Mouse (Mus musculus) layer of hippocampus, adult 11-12 months (tissue): ENCODE results near the gene Defb43.

Source experiments
- DNase-seq: peaks from one replicate; pipeline ENCODE4 v3.0.0; 2022; ENCODE audit warnings: low spot score

Defb43 gene

DNA sequence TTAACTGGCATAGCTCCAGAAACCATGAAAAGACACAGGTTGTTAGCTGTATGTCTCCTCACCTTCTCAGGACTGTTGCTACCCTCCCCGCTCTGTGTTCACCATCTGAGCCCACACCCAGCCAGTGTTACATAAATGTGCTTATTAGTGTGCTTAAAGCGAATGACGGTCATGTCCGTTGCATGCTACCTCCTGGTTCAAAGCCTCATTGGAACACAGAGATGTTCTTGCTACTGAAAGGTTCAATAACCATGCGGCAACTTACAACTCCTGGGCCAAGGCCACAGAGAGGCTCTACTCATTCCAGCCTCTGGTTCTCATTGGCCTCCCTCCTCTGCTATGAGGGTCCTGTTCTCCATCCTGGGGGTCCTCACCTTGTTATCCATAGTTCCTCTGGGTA lies at the start of gene Defb43:
Gene Defb43 (plus strand): TSS at position 301 of the 400 bp plus-strand sequence.
- no peak for DNase-seq

DNA sequence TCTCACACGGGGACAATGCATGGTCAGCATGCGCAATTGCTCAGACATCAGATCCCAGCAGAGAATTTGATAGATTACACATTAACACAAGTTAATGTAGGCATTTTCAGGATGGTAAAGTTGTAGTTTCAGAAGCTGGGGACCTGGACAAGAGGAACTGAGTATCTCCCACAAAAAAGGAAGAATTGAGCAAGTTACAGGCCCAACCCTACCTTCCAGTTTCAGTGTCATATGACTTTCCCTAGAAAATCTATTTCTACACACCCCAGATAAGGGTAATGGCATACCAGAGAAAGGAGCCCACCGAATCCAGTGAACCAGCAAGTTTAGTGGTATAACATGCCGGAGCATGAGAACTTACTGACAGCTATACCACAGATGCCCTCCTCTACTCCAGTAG lies 47.9 kb upstream of the Defb43 start:
- no peak for DNase-seq

DNA sequence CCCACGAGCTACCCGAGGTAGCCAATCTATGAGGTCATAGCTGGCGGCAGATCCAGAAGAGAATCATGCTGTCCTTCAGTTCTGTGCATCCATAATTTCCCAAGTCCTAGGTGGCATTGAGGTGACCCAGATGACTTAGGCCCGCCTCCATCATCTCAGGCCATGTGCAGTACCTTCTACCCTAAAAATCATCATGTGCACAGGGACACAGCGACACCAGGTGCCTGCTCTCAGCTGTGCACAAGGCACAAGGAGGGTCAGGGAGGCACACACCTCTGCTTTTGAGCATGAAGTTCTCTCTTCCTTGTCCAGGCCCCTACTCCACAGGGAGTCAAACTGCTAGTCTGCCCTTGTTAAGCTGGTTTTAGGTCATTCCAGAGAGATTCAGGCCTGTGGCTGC lies 46.2 kb upstream of the Defb43 start:
- DNase-seq = no peak

DNA sequence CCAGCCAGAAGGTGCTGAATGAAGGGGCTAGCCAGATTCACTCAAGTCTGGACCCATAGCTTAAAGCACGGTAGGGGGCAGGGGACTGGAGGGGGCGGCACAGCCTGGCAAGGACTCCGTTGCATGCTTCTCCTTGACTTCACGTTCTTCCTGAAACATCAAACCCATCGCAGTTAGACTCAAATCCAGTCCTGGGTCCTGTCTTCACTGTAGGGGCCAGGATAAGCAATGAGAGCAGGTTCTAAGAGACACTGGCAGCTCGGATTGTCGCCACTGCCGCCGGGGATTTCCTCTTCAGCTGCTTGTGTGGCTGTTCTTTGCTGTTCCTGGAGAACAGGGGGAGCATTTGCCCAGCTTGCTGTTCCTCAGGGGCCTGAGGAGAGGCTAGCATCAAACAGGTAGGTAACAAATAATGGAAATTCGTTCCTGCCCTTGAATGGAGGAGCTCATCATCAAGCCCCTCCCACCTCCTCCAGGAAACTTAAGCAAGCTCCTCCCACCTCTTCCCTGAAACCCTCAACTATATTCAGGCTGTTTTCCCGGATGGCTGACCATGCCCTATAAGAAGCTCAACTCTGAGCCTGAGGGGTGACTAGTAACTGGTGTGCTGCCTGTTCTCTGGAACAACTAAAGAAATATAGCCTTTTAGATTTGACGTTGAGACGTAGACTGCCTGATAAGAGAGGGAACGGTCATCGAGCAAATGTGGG lies 45.6 kb upstream of the Defb43 start:
- DNase-seq = no peak

DNA sequence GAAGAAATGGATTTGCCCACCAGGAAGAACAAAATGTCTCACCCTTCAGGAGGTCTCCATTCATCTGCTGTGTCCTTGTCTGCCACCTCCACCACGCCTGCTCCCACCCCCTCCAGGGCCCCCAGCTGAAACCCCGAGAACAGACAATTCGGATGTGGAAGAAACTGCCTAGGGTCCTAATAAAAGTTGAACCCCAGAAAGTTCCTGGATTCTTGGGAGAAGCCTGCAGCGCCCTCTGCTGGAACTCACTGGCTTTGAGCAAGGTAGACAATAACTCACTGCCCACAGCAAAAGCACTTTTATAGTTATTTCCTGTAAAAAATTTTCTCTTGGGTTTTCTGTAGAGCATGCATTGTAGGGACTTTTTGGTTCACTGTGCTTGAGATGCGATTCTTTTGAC lies 36.5 kb upstream of the Defb43 start:
- peak; percentile 76 for DNase-seq

DNA sequence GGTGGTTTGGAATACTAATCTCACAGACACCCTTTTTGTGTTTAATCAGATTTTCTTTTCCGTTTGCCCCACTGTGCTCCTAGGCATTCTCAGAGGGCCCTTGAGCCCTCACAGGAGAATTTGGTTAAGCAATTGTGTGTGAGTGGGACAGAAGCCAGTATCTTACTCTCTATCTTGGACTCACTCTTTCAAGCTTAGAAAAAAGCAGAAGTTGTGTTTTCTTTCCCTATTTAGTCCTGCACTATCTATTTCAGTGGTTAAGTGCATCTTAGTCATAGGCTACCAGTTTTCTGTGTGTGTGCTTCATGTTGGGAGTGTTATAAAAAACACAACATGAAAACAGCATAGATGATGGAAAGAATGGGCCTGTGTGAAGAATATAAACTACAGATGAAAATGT lies 31.8 kb upstream of the Defb43 start:
- no peak for DNase-seq

DNA sequence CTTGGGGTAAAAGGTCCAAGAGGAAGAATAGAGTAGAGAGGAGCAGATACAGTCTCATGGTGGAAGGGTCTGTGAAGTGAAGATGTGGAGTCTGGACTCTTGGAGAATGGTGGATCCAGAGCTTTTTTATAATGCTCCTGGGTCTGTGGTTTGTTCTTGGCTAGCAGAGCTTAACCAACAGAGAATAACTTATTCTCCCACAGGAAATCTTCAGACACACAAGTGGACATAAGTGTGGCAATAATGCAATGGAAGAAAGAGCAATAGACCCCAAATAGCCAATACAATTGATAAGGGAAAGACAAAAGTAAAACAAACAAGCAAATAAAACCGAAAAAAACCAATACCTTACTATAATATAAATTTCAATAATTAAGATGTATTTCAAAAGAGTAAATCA lies 27.2 kb upstream of the Defb43 start, which contains the start of gene Defb48:
Gene Defb48 (minus strand): TSS at position 101 of the 400 bp plus-strand sequence.
- no peak for DNase-seq

DNA sequence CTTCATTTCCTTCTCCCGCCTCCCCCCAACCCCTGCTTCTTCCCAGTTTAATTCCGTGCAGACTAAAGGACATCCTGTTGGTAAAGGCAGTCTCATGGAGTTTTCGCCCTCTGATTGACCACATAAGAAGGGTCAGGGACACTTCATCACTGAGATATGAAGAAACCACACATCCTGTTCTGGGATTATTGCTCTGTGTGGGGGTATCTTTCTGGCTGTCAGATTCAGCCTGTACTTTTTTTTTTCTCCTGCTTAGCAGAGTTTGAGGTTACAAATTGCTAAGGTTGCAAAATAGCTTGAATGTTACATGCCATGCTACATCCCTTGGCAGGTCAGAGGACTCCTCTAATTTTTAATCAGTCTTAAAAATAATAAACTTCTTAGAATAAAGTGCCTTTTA lies 20.3 kb upstream of the Defb43 start:
- DNase-seq = no peak

DNA sequence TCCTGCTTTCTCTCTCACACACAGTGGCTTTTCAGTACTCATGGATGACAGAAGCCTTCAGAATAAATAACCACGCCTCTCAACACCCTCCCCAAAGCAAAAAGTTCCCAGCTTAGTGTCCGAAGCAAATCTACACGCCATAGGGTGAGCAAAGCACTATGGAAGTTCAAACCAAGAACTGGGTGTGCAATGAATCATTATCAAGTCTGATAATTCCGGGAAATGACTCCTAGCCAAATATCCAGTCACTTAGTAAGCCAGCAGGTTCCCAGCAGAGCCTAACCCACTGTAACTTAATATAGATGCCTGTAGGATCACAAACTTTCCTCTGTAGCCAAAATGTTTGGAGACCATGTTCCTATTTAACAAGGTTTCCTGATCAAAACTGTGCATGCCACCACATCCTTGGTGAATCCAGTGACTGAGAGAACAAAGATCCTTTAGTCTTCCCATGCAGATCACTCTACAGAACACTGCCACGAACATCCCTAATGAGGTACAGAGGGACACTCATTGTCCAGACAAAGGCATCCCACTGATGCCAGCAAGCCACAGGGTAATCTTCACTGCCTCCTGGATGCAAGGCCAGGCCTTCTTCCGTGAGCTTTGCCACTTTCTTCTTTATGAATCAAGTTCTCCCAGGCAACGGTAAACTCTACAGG lies 19.6 kb upstream of the Defb43 start:
- no peak for DNase-seq

DNA sequence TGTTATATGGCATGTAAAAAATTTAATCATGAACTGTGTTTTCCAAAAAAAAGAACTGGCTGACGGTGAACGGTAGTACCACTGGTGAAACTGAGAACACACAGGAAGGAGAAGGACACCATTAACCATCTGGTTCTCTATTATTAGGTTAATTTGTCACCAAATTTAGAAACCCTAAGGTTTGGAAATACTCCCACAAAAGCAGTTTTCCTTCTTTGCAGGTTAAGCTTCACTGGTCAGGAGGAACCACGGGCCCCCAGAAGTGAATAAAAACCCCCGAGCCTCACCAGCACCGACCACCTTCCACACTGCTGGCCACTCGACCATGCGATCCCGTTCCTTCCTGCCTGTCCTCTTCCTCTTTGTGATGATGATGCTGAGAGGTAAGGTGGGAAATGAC lies 13.8 kb upstream of the Defb43 start, which contains the start of gene Defb47:
Gene Defb47 (plus strand): TSS at position 301 of the 400 bp plus-strand sequence.
- no peak for DNase-seq

DNA sequence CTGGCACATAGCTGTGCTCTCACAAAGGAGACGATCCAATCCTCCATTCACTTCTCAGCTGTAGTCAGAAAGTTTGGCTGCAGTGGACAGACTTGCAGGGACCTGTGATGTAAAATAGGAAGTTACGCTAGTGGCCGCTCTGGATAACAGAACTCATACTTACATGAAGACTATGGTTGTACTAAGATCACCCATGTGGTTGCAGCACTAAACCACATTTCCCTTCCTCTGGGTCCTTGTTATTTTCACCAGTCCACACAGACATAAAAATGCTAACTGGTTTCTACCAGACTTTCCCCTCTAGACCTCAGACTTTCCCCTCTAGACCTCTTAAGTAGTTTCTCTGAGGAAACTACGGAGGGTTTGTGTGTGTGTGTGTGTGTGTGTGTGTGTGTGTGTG lies 12.6 kb upstream of the Defb43 start:
- no peak for DNase-seq

DNA sequence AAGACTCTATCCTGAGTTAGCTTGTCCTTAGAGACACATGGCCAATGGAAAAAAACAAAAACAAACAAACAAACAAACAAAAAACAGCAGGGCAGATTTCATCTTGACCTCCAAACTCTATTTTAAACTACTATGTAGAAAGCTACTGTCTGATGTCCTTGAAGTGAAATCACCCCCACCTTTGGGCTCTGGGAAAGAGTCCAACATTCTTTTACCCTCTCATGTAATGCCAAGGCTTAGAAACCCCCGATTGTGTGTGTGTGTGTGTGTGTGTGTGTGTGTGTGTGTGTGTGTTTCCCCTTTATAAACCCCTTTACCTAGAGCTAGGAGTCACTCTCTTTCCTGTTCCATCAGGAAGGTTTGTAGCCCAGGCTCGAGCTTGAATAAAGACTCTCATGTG lies 9.0 kb upstream of the Defb43 start:
- DNase-seq = no peak

DNA sequence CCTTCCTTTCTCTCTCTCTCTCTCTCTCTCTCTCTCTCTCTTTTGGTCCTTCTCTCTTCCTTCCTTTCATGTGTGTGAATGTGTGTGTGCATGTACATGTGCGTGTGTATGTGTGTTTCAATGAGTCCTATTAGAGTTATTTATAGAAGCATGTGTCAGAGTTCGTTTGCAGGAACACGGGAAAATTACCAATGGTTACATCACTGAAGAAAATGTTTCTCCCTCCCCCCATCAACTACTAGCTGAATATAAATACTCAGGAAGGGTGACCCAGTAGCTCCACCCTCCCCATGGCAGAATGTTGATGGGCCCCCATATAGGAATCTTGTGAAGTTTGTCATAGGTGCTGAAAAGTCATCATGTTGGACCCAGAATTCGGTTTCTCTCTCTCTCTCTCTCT lies 1.5 kb downstream of the Defb43 start:
- no peak for DNase-seq

DNA sequence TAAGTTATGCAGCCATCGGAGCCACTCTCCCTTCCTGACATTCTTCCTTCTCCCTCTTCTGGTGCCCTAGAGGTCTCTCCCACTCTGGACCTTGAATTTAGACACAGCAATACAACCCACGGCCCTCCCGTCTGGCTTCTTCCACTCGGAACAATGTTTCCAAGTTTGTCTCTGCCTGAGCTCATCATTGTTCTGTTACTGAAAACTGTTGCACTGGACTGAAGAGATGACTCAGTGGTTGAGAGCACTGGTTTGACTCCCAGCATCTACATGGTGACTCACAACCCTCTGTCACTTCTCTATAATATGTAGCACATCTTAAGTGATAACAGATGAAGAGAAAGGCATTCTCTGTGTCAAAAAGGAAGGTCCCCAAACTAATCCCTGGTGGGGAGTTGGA lies 3.1 kb downstream of the Defb43 start:
- no peak for DNase-seq

DNA sequence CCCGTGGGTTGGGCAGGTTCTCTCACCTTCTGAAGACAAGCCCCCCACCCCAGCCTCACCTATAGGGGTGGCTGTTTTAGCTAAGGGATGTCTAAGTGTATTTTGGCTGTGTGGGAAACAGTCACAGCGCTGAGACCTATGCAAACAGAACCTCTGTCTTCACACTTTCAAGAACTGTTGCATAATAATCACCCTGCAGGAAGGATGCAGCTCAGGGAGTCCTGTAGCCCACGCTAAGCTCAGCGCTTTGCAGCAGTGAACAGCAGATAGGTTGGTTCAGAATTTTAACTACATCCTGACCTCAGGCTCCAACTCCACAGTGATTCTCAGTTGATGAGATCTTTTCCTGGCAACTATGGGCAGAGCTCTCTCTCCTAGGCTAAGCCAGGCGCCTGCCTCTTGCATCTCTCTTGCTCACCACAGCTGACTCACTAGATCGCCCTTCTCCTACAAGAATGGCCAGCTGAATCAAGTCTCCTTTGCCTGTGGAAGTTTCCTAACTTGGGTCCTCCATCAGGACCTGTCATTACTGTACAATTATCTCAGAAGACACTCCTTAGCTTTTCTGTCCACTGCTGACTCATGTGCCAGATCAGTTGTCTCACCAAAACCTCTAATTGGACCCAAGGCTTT lies 9.1 kb downstream of the Defb43 start:
- no peak for DNase-seq

DNA sequence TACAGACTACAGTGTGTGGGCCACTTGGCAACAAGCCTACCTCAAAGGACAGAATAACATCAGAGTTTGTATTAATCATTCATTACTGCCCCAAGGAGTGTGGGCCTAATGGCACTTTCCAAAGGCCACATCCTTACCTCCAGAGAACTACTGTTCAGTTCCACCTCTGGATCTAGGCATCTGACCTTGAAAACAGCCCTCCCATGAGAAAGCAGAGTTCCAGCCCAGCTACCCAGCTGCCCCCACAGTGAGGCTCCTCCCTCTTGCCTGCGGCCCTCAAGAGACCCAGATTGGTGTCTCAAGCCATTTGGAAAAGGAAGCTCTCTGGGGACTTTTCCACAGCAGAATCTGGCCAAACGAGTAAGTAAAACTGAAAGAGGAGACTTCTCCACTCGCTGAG lies 35.1 kb downstream of the Defb43 start, which contains the start of gene Defb42:
Gene Defb42 (plus strand): TSS at position 301 of the 400 bp plus-strand sequence.
- no peak for DNase-seq

DNA sequence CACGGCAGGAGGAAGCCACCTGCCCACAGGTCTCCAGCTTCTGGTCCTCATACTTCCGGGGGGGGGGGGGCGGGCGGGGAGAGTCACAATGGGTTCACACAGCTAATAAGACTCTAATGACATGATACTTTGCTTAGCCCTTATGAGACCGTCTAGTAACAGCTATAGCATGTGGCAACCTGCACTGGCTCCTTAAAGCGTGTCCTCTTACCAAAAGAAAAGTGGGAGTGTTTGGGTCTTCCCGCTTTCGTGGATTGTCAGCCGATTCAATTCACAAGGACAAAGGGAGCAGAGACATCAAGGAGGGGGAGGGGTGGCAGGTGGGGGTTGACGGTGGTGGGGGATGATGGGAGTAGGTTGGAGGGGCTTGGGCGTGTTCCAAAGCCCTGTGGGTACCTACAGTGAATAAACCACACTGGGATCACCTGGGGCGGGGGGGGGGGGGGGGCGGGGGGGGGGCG lies 38.4 kb downstream of the Defb43 start, which contains the start of gene Defb30:
Gene Defb30 (minus strand): TSS at position 51 of the 461 bp plus-strand sequence.
- DNase-seq = no peak

DNA sequence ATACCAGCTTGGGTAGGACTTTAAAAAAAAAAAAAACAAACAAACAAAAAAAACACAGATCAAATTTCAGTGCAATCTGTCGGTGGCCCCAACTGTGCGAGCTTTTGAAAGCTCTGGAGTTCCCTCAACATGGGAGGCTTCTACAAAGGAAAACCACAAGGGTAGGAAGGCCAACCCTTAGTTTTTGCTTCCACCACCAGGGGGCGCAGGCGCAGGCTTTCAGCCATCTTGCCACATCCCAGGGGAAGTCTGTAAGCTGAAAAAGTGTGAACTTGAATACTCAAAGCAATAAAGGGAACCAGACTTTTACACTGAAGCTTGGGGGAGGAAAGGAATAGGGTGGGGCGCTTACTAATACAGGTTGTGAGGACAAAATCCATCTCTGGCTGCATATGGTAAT lies 39.2 kb downstream of the Defb43 start:
- peak; percentile 61 for DNase-seq

DNA sequence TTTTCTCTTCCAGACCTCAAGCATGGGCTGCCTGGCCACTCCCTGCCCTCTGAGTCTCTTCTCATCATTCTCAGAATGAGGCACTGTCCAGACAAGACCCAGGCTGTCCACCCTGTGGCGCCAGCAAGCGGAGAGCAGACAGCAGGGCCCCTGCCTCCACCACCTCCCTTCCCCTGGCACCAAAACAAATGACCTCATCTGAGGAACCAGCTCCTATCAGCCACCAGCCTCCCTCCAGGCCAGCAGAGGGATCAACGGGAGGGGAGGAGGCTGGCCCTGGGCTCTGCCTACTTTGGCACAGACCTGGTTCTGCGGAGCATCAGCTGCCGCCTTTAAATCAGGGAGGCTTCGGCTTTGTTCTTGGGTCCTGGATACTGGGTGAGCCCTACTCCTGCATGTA lies 43.2 kb downstream of the Defb43 start:
- peak; percentile 73 for DNase-seq

DNA sequence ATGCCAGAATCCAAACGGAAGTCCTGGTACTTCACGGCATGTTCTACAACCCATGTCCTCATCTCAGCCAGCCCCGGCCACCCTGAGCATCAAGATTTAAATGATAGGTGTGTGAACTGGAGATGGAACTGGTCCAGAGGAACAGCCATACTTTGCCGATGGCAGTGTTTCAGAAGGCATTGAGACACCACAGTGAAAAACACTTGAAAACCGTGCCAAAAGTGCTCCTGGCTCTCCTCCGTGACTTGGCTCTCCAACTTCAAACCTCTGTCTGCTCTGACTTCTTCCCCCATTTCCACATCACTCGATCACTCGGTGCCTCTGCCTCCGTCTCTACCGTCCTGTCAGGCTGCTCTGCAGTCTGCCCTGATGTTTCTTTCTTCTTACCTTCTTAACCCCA lies 48.8 kb downstream of the Defb43 start:
- no peak for DNase-seq

DNA sequence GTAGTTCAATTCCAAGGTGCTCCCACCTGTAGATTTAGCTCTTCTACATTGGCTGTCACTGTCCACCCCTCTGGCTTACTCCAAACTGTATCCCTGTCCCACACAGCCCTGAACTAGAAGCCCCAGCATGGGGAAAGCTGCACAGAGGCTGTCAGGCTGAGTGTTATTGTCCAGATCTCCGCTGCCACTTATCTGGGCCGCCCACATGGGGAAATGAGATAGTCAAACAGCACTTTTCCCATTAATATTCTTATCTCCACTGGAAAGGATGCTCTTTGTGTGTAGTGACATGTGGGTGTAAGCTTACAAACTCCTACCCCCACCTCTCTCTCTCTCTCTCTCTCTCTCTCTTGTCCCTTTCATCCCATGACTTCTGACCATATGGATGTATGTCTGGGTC lies 50.6 kb downstream of the Defb43 start:
- DNase-seq = no peak

DNA sequence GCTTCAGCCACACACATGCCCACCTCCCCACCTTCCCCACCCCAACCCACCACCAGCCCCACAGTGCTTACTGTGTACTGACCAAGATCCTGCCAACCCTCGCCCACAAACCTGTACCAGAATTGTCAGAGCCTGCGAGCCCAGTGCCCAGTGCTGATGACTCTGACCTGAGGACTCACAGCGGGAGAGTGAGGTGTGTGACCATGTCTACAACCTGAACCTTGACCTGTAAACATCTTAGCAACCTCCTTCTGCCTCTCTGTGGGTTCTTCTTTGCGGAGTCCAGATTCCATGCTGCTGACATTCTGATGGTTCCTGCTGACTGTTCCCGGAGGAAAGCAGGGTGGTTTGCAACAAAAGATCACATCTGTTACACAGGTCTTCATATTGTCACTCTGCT lies 53.8 kb downstream of the Defb43 start:
- no peak for DNase-seq
